Mouse (Mus musculus) embryonic facial prominence, embryonic 12.5 days (tissue): ENCODE results near the gene Glo1. TPM values are rescaled to one million over a fixed set of nuclear protein-coding genes. Genes with fewer than 3 reads are reported as not detected.
"Not testable (repeated sequence)": the region's sequence is repeated elsewhere in the genome, so short reads cannot be mapped to it uniquely, and the experiment has no call there.

Source experiments
- ATAC-seq: fragments of 200-750 bp; cut with Nextera tagmentation; 2 replicates; pipeline ENCODE4 v1.8.0; 2017; ENCODE audit not compliant: insufficient number of reproducible peaks, insufficient read depth, low FRiP score, low TSS enrichment
- H3K27ac ChIP-seq: fragments of 300-500 bp; sonication (generic); 2 replicates; pipeline ENCODE4 v1.5.1; 2016; ENCODE audit warnings: mild to moderate bottlenecking
- H3K27me3 ChIP-seq: fragments of 300-500 bp; sonication (generic); 2 replicates; pipeline ENCODE4 v1.6.1; 2016; ENCODE audit warnings: mild to moderate bottlenecking, moderate library complexity
- H3K36me3 ChIP-seq: fragments of 300-500 bp; sonication (generic); 2 replicates; pipeline ENCODE4 v1.6.1; 2016; ENCODE audit warnings: mild to moderate bottlenecking
- H3K4me1 ChIP-seq: fragments of 300-500 bp; sonication (generic); 2 replicates; pipeline ENCODE4 v1.6.1; 2016
- H3K4me2 ChIP-seq: fragments of 300-500 bp; sonication (generic); replicated peaks from 2 replicates; pipeline ENCODE4 v1.6.1; 2016; ENCODE audit warnings: mild to moderate bottlenecking, moderate library complexity
- H3K4me3 ChIP-seq: fragments of 300-500 bp; sonication (generic); 2 replicates; pipeline ENCODE4 v1.5.1; 2016; ENCODE audit warnings: mild to moderate bottlenecking
- H3K9ac ChIP-seq: fragments of 300-500 bp; sonication (generic); 2 replicates; pipeline ENCODE4 v1.6.1; 2016; ENCODE audit warnings: mild to moderate bottlenecking, moderate library complexity
- H3K9me3 ChIP-seq: fragments of 300-500 bp; sonication (generic); 2 replicates; pipeline ENCODE4 v1.6.1; 2016; ENCODE audit warnings: mild to moderate bottlenecking, moderate library complexity
- WGBS: fragments of 180-500 bp; shearing (Covaris S2); methylation state at CpG from one replicate; pipeline ENCODE4 v1.1.7; 2016; 5-methylcytosine and 5-hydroxymethylcytosine counted together
- polyA plus RNA-seq: library from polyadenylated mRNA; unstranded; fragments of >200 nt; fragmentation: Nextera tagmentation; extraction: Ambion mirVana; gene quantifications from 2 replicates; pipeline ENCODE4 v1.2.1, GENCODE M21; 2016

The Glo1 gene
- polyA plus RNA-seq, 1 experiment from 2014 or later, result 218 TPM

- Histone ChIP-seq H3K27me3 (no peaks in the 10 kb centered on the region), H3K36me3 (no peaks in the 10 kb centered on the region), H3K4me3 (no peak overlapping the region), H3K9me3 (no peaks in the 10 kb centered on the region), H3K4me1 (no peaks in the 10 kb centered on the region), H3K9ac (no peak overlapping the region), H3K4me2 (no peak overlapping the region), H3K27ac (no peak overlapping the region)
- WGBS, result 59% methylated on average over 2 of the region's 2 CpGs
- ATAC-seq, result no peak
Observed at GRCm38 (mm10) chr17:30638996-30639395, 12.3 kb upstream of the Glo1 start.

- Histone ChIP-seq H3K27me3 (no peaks in the 10 kb centered on the region), H3K9me3 (no peaks in the 10 kb centered on the region), H3K4me2 (no peak overlapping the region), H3K9ac (no peak overlapping the region), H3K36me3 (no peaks in the 10 kb centered on the region), H3K4me3 (no peak overlapping the region), H3K27ac (no peak overlapping the region), H3K4me1 (no peaks in the 10 kb centered on the region)
- 53% methylated on average over 1 of the region's 1 CpGs for WGBS
- 0 out of 2 replicates have a peak, but pooled peaks have one; percentile 10 for ATAC-seq
Observed at GRCm38 (mm10) chr17:30637714-30638113, 11.0 kb upstream of the Glo1 start.

GRCm38 (mm10) chr17:30635367-30635766 is 8.7 kb upstream of the Glo1 start:
- H3K27ac ChIP-seq, result no peak overlapping the region
- H3K9ac ChIP-seq, result no peak overlapping the region
- ATAC-seq, result no peak
- no peaks in the 10 kb centered on the region for H3K27me3 ChIP-seq
- WGBS, result 7% methylated on average over 15 of the region's 17 CpGs
- H3K4me1 ChIP-seq, result no peaks in the 10 kb centered on the region
- peak overlapping the region; percentile 15; the same call in 1 of the 2 replicates for H3K4me3 ChIP-seq
- H3K4me2 ChIP-seq, result peak overlapping the region; percentile 30
- no peaks in the 10 kb centered on the region for H3K36me3 ChIP-seq
- no peaks in the 10 kb centered on the region for H3K9me3 ChIP-seq

- H3K27me3 ChIP-seq, H3K4me2 ChIP-seq, H3K9me3 ChIP-seq, H3K4me3 ChIP-seq, H3K27ac ChIP-seq, ATAC-seq, H3K4me1 ChIP-seq, H3K36me3 ChIP-seq, H3K9ac ChIP-seq: not testable (repeated sequence)
- WGBS, result no CpG with 5 or more reads among the region's 20 CpGs
Observed at GRCm38 (mm10) chr17:30624132-30624531, 2.5 kb downstream of the Glo1 start, which contains the start of gene Dnah8. Dnah8 (plus strand) TSS chr17:30624354.

- no peaks in the 10 kb centered on the region for H3K4me1 ChIP-seq
- no peak for ATAC-seq
- no peak overlapping the region for H3K4me2 ChIP-seq
- no peak overlapping the region for H3K9ac ChIP-seq
- H3K27ac ChIP-seq, result no peak overlapping the region
- no peaks in the 10 kb centered on the region for H3K27me3 ChIP-seq
- 80% methylated on average over 3 of the region's 3 CpGs for WGBS
- no peaks in the 10 kb centered on the region for H3K9me3 ChIP-seq
- no peaks in the 10 kb centered on the region for H3K36me3 ChIP-seq
- no peak overlapping the region for H3K4me3 ChIP-seq
Observed at GRCm38 (mm10) chr17:30623200-30623599, 3.5 kb downstream of the Glo1 start.

- ATAC-seq, result no peak
- Histone ChIP-seq H3K27ac (no peak overlapping the region), H3K9ac (no peak overlapping the region), H3K9me3 (no peaks in the 10 kb centered on the region), H3K27me3 (no peaks in the 10 kb centered on the region), H3K4me2 (no peak overlapping the region), H3K4me1 (no peaks in the 10 kb centered on the region), H3K36me3 (no peaks in the 10 kb centered on the region), H3K4me3 (no peak overlapping the region)
- 65% methylated on average over 4 of the region's 4 CpGs for WGBS
Observed at GRCm38 (mm10) chr17:30621450-30621849, 5.2 kb downstream of the Glo1 start.

GRCm38 (mm10) chr17:30620548-30620947 is 6.1 kb downstream of the Glo1 start:
- ATAC-seq, result no peak
- 65% methylated on average over 2 of the region's 2 CpGs for WGBS
- H3K9me3 ChIP-seq, result no peaks in the 10 kb centered on the region
- no peaks in the 10 kb centered on the region for H3K4me1 ChIP-seq
- H3K36me3 ChIP-seq, result no peaks in the 10 kb centered on the region
- H3K4me2 ChIP-seq, result no peak overlapping the region
- no peak overlapping the region for H3K9ac ChIP-seq
- H3K27me3 ChIP-seq, result no peaks in the 10 kb centered on the region
- H3K4me3 ChIP-seq, result no peak overlapping the region
- H3K27ac ChIP-seq, result no peak overlapping the region

- no peak overlapping the region for H3K4me3 ChIP-seq
- ATAC-seq, result no peak
- no peaks in the 10 kb centered on the region for H3K27me3 ChIP-seq
- no peaks in the 10 kb centered on the region for H3K9me3 ChIP-seq
- H3K4me2 ChIP-seq, result no peak overlapping the region
- H3K4me1 ChIP-seq, result no peaks in the 10 kb centered on the region
- no peak overlapping the region for H3K9ac ChIP-seq
- 59% methylated on average over 2 of the region's 2 CpGs for WGBS
- H3K36me3 ChIP-seq, result no peaks in the 10 kb centered on the region
- H3K27ac ChIP-seq, result no peak overlapping the region
Observed at GRCm38 (mm10) chr17:30619153-30619552, 7.5 kb downstream of the Glo1 start.

GRCm38 (mm10) chr17:30618136-30618891 is 8.4 kb downstream of the Glo1 start:
- Histone ChIP-seq H3K4me2 (no peak overlapping the region), H3K4me1 (no peaks in the 10 kb centered on the region), H3K9ac (no peak overlapping the region), H3K27me3 (no peaks in the 10 kb centered on the region), H3K4me3 (no peak overlapping the region), H3K27ac (no peak overlapping the region), H3K9me3 (no peaks in the 10 kb centered on the region), H3K36me3 (no peaks in the 10 kb centered on the region)
- no peak for ATAC-seq
- WGBS, result 88% methylated on average over 3 of the region's 3 CpGs

GRCm38 (mm10) chr17:30616203-30616602 is 10.5 kb downstream of the Glo1 start:
- Histone ChIP-seq H3K9me3 (no peaks in the 10 kb centered on the region), H3K27ac (no peak overlapping the region), H3K36me3 (no peaks in the 10 kb centered on the region), H3K4me1 (peaks cover 4% of the 10 kb centered on the region), H3K4me2 (no peak overlapping the region), H3K27me3 (no peaks in the 10 kb centered on the region), H3K4me3 (no peak overlapping the region), H3K9ac (no peak overlapping the region)
- ATAC-seq, result no peak
- WGBS, result 87% methylated on average over 5 of the region's 5 CpGs

- H3K4me2 ChIP-seq, result no peak overlapping the region
- no peak overlapping the region for H3K9ac ChIP-seq
- H3K4me3 ChIP-seq, result no peak overlapping the region
- no peaks in the 10 kb centered on the region for H3K9me3 ChIP-seq
- no peak for ATAC-seq
- peaks cover 14% of the 10 kb centered on the region for H3K4me1 ChIP-seq
- H3K36me3 ChIP-seq, result no peaks in the 10 kb centered on the region
- no peaks in the 10 kb centered on the region for H3K27me3 ChIP-seq
- H3K27ac ChIP-seq, result no peak overlapping the region
Observed at GRCm38 (mm10) chr17:30613350-30613749, 13.3 kb downstream of the Glo1 start.

GRCm38 (mm10) chr17:30612075-30612859 is 14.4 kb downstream of the Glo1 start:
- Histone ChIP-seq H3K36me3 (no peaks in the 10 kb centered on the region), H3K27me3 (no peaks in the 10 kb centered on the region), H3K9me3 (no peaks in the 10 kb centered on the region), H3K4me1 (peaks cover 25% of the 10 kb centered on the region), H3K27ac (peak overlapping the region; percentile 86), H3K4me3 (peak overlapping the region; percentile 73), H3K9ac (peak overlapping the region; percentile 75), H3K4me2 (peak overlapping the region; percentile 58)
- peak; percentile 100 for ATAC-seq
- under 1% methylated on average over 34 of the region's 34 CpGs for WGBS
